Mouse (Mus musculus) embryonic facial prominence, embryonic 11.5 days (tissue): Measurements from ENCODE around the gene Wdsub1. TPM values are rescaled to one million over a fixed set of nuclear protein-coding genes. Genes with fewer than 3 reads are reported as not detected.
"Not testable (repeated sequence)": the region's sequence is repeated elsewhere in the genome, so short reads cannot be mapped to it uniquely, and the experiment has no call there.

Experiments used
- ATAC-seq: fragments of 200-750 bp; cut with Nextera tagmentation; replicated peaks from 2 replicates; pipeline ENCODE4 v1.8.0; 2017; ENCODE audit warnings: low read depth; ENCODE audit not compliant: insufficient number of reproducible peaks, low FRiP score, low TSS enrichment
- DNase-seq: peaks from one replicate; pipeline ENCODE4 v3.0.0-alpha.2; 2015; ENCODE audit warnings: low spot score
- H3K27ac ChIP-seq: fragments of 300-500 bp; sonication (generic); replicated peaks from 2 replicates; pipeline ENCODE4 v1.5.1; 2014; ENCODE audit warnings: mild to moderate bottlenecking, low read depth, low read length, control low read depth
- H3K27me3 ChIP-seq: fragments of 300-500 bp; sonication (generic); 2 replicates; pipeline ENCODE4 v1.6.1; 2014; ENCODE audit warnings: mild to moderate bottlenecking, low read length, moderate library complexity, mixed read lengths; ENCODE audit not compliant: control insufficient read depth, insufficient read depth
- H3K36me3 ChIP-seq: fragments of 300-500 bp; sonication (generic); replicated peaks from 2 replicates; pipeline ENCODE4 v1.6.1; 2014; ENCODE audit warnings: low read depth, mild to moderate bottlenecking, low read length, moderate library complexity, mixed read lengths; ENCODE audit not compliant: control insufficient read depth, insufficient read depth
- H3K4me1 ChIP-seq: fragments of 300-500 bp; sonication (generic); 2 replicates; pipeline ENCODE4 v1.6.1; 2014; ENCODE audit warnings: low read length, mixed read lengths; ENCODE audit not compliant: control insufficient read depth, insufficient read depth
- H3K4me2 ChIP-seq: fragments of 300-500 bp; sonication (generic); 2 replicates; pipeline ENCODE4 v1.6.1; 2014; ENCODE audit warnings: low read depth, mild to moderate bottlenecking, control low read depth, low read length, moderate library complexity
- H3K4me3 ChIP-seq: fragments of 300-500 bp; sonication (generic); 2 replicates; pipeline ENCODE4 v1.5.1; 2014; ENCODE audit warnings: low read depth, low read length, control low read depth
- H3K9ac ChIP-seq: fragments of 300-500 bp; sonication (generic); replicated peaks from 2 replicates; pipeline ENCODE4 v1.6.1; 2014; ENCODE audit warnings: mild to moderate bottlenecking, control low read depth, low read length
- H3K9me3 ChIP-seq: fragments of 300-500 bp; sonication (generic); replicated peaks from 2 replicates; pipeline ENCODE4 v1.6.1; 2016; ENCODE audit warnings: mild to moderate bottlenecking, low read length, inconsistent platforms, mixed read lengths; ENCODE audit not compliant: control insufficient read depth
- WGBS: fragments of 180-500 bp; shearing (Covaris S2); extraction: QIAGEN DNeasy Blood & Tissue Kit; methylation state at CpG from one replicate; pipeline ENCODE4 v1.1.7; 2014; 5-methylcytosine and 5-hydroxymethylcytosine counted together
- polyA plus RNA-seq: library from polyadenylated mRNA; unstranded; fragments of >200 nt; fragmentation: Nextera tagmentation; extraction: Ambion mirVana; gene quantifications from 2 replicates; pipeline ENCODE4 v1.2.1, GENCODE M21; 2014

Gene Wdsub1
- polyA plus RNA-seq, 1 experiment from 2014 or later: 20.9 TPM

- ATAC-seq (no peak), DNase-seq (no peak)
- Histone ChIP-seq H3K36me3 (no peaks in the 10 kb centered on the region), H3K27me3 (no peaks in the 10 kb centered on the region), H3K4me3 (no peak overlapping the region), H3K4me1 (no peaks in the 10 kb centered on the region), H3K27ac (no peak overlapping the region), H3K9ac (no peak overlapping the region), H3K9me3 (no peaks in the 10 kb centered on the region), H3K4me2 (no peak overlapping the region)
- WGBS: 81% methylated on average over 9 of the region's 9 CpGs
Observed at GRCm38 (mm10) chr2:59854363-59854762, 28.0 kb downstream of the Wdsub1 start.

DNA sequence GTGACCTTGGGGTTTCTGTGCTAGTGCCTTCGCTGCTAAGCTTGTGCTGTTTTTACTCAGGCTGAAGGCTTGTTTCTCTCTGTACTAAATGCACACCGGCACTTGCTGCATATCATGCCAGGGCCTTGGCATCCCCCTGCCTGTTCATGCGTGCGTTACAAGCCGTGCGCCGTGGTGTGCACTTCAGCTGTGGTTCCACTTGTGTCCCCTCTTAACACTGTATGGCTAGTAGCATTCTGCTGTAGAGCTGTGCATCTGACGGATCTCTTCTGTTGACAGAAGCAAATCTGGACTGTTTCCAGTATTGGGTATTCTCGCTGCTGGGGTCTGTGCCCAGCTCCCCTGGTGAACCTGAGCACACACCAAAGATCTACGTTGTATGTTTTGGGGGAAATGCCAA is 28.8 kb downstream of the Wdsub1 start:
- no peaks in the 10 kb centered on the region for H3K27me3 ChIP-seq
- no peak overlapping the region for H3K9ac ChIP-seq
- no peaks in the 10 kb centered on the region for H3K36me3 ChIP-seq
- no peaks in the 10 kb centered on the region for H3K4me1 ChIP-seq
- H3K9me3 ChIP-seq: no peaks in the 10 kb centered on the region
- WGBS: 94% methylated on average over 10 of the region's 10 CpGs
- no peak for ATAC-seq
- H3K4me2 ChIP-seq: no peak overlapping the region
- no peak overlapping the region for H3K27ac ChIP-seq
- no peak for DNase-seq
- H3K4me3 ChIP-seq: no peak overlapping the region

DNA sequence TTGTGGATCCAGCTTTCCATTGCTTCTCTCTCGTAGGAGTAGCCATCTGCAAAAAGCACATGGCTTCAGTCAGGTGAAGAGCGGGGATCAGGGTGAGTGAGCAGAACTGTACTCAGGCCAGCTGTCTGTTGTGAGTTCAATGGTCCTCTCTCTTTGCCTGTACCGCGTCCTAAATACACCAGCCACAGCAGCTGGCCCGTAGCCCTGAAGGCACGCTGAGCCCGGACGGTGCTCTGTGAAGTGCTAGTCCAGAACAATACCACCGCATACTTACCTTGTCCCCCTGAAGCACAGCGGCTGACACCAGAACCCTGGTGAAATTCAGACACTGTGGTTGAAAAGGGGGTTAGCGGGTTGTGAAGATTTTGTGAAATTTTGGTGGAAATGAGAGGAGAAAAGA is 29.5 kb downstream of the Wdsub1 start:
- DNase-seq: no peak
- H3K27me3 ChIP-seq: no peaks in the 10 kb centered on the region
- H3K4me2 ChIP-seq: no peak overlapping the region
- WGBS: 81% methylated on average over 11 of the region's 11 CpGs
- H3K36me3 ChIP-seq: no peaks in the 10 kb centered on the region
- H3K27ac ChIP-seq: no peak overlapping the region
- no peaks in the 10 kb centered on the region for H3K9me3 ChIP-seq
- no peaks in the 10 kb centered on the region for H3K4me1 ChIP-seq
- no peak overlapping the region for H3K4me3 ChIP-seq
- H3K9ac ChIP-seq: no peak overlapping the region
- ATAC-seq: no peak

GRCm38 (mm10) chr2:59851885-59852284 is 30.5 kb downstream of the Wdsub1 start:
- not testable (repeated sequence) for H3K4me2 ChIP-seq, H3K27ac ChIP-seq, H3K4me3 ChIP-seq, H3K4me1 ChIP-seq, H3K36me3 ChIP-seq, H3K9ac ChIP-seq, H3K27me3 ChIP-seq, ATAC-seq, DNase-seq, H3K9me3 ChIP-seq
- WGBS: 92% methylated on average over 3 of the region's 5 CpGs

- ATAC-seq: no peak
- no peak overlapping the region for H3K4me3 ChIP-seq
- no peak for DNase-seq
- H3K36me3 ChIP-seq: no peaks in the 10 kb centered on the region; the same call in none of the 2 replicates
- no peaks in the 10 kb centered on the region for H3K9me3 ChIP-seq
- H3K27ac ChIP-seq: no peak overlapping the region
- no peak overlapping the region for H3K9ac ChIP-seq
- no peaks in the 10 kb centered on the region for H3K27me3 ChIP-seq
- no peaks in the 10 kb centered on the region for H3K4me1 ChIP-seq
- no peak overlapping the region for H3K4me2 ChIP-seq
- WGBS: 98% methylated on average over 6 of the region's 6 CpGs
Observed at GRCm38 (mm10) chr2:59843848-59844247, 38.5 kb downstream of the Wdsub1 start.

DNA sequence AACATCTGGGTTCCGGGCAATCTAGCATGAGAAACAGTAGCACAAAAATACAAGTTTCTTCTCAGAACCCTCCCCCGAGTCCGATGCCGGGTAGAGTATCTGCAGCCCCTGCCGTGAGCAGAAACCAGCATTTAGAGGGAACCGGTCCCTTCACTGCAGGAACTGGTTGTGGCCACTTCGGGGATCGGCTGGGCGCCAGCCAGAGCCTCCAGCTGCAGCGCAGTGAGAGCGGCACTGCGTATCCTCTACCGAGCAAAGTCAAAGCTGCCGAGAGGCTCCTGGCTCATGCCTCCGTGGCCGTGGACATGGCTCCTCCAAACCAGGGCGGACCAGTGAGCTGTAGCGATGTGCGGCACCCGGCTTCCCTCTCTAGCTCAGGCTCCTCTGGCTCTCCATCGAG is 39.2 kb downstream of the Wdsub1 start:
- Histone ChIP-seq H3K36me3 (no peaks in the 10 kb centered on the region; the same call in none of the 2 replicates), H3K4me1 (no peaks in the 10 kb centered on the region), H3K9me3 (no peaks in the 10 kb centered on the region), H3K27ac (no peak overlapping the region), H3K27me3 (no peaks in the 10 kb centered on the region), H3K9ac (no peak overlapping the region), H3K4me3 (no peak overlapping the region), H3K4me2 (no peak overlapping the region)
- 82% methylated on average over 21 of the region's 21 CpGs for WGBS
- no peak for ATAC-seq
- DNase-seq: no peak

- Histone ChIP-seq H3K9me3 (no peaks in the 10 kb centered on the region), H3K36me3 (no peaks in the 10 kb centered on the region; the same call in none of the 2 replicates), H3K4me1 (no peaks in the 10 kb centered on the region), H3K9ac (no peak overlapping the region), H3K27me3 (no peaks in the 10 kb centered on the region), H3K4me3 (no peak overlapping the region), H3K27ac (no peak overlapping the region), H3K4me2 (no peak overlapping the region)
- DNase-seq (no peak), ATAC-seq (no peak)
- WGBS: 78% methylated on average over 6 of the region's 6 CpGs
Observed at GRCm38 (mm10) chr2:59842556-59843008, 39.8 kb downstream of the Wdsub1 start.

GRCm38 (mm10) chr2:59841944-59842343 is 40.4 kb downstream of the Wdsub1 start:
- Histone ChIP-seq H3K4me3 (no peak overlapping the region), H3K27me3 (no peaks in the 10 kb centered on the region), H3K27ac (0 out of 2 replicates have a peak overlapping the region, but pooled peaks have one; percentile 10), H3K9ac (no peak overlapping the region), H3K9me3 (no peaks in the 10 kb centered on the region), H3K36me3 (no peaks in the 10 kb centered on the region; the same call in none of the 2 replicates), H3K4me1 (no peaks in the 10 kb centered on the region), H3K4me2 (no peak overlapping the region)
- ATAC-seq (no peak), DNase-seq (no peak)
- 76% methylated on average over 11 of the region's 11 CpGs for WGBS
